Mouse (Mus musculus): ENCODE measurements around the gene Serpine1. TPM values are rescaled to one million over a fixed set of nuclear protein-coding genes. Genes with fewer than 3 reads are reported as not detected.

The Serpine1 gene
- polyA plus RNA-seq, 1 experiment: 9.6 TPM

DNA sequence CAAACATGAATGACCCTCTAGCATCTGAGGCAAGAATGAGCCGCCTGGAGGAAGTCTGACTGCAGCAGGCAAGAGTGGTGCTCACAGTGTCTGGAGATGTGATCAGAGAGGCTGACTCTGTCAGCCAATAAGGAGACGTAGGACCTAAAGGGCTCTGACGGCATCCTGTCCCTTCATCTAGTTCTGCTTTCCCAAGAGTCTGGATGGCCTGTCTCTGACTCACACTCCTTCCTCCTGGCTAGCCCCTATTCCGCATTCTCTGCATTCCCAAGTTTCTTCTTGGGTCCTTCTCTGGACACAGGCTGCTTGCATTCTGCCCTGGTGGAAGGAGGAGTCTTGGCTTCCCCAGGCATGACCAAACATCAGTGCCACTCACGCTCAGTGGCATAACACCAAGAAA is 7.8 kb upstream of the Serpine1 start:
- no peak overlapping the region for H3K4me3 ChIP-seq (ENCODE audit: insufficient read depth, low read depth, low read length)
- peak overlapping the region; percentile 82 for H3K27ac ChIP-seq (replicated peaks; ENCODE audit: low read depth, low read length)
- peaks cover 30% of the 10 kb centered on the region for H3K4me1 ChIP-seq (ENCODE audit: control insufficient read depth, insufficient read depth, insufficient read length, low read length)

- Histone ChIP-seq H3K27ac (replicated peaks; ENCODE audit: low read depth, low read length) (peak overlapping the region; percentile 15), H3K4me3 (ENCODE audit: insufficient read depth, low read depth, low read length) (no peak overlapping the region), H3K4me1 (ENCODE audit: control insufficient read depth, insufficient read depth, insufficient read length, low read length) (peaks cover 35% of the 10 kb centered on the region)
Measured at GRCm38 (mm10) chr5:137078616-137079015, 6.5 kb upstream of the Serpine1 start.

DNA sequence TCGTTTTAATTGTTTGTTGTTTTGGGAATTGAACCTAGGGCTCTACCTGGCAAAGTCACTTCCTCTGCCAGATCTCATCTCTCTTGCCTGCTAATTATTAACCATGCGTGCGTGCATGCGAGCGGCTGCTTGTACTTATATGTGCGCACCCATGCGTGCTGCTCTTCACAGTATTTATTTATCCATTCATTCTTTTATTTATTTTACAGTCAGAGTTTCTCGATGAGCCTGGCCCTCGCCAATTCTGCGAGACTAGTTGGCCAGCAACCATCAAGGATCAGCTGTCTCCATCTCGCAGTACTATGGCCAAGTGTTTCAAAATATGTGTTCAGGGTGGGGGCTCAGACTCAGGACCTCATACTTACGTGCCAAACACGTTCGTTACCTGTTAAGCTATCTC is 6.0 kb upstream of the Serpine1 start:
- H3K27ac ChIP-seq (replicated peaks; ENCODE audit: low read depth, low read length): 0 out of 2 replicates have a peak overlapping the region, but pooled peaks have one; percentile 12
- H3K4me1 ChIP-seq (ENCODE audit: control insufficient read depth, insufficient read depth, insufficient read length, low read length): peaks cover 38% of the 10 kb centered on the region
- H3K4me3 ChIP-seq (ENCODE audit: insufficient read depth, low read depth, low read length): no peak overlapping the region

GRCm38 (mm10) chr5:137077187-137077586 is 5.1 kb upstream of the Serpine1 start:
- Histone ChIP-seq H3K27ac (replicated peaks; ENCODE audit: low read depth, low read length) (peak overlapping the region; percentile 84), H3K4me1 (ENCODE audit: control insufficient read depth, insufficient read depth, insufficient read length, low read length) (peaks cover 39% of the 10 kb centered on the region), H3K4me3 (ENCODE audit: insufficient read depth, low read depth, low read length) (no peak overlapping the region)

- Histone ChIP-seq H3K4me1 (ENCODE audit: control insufficient read depth, insufficient read depth, insufficient read length, low read length) (peaks cover 39% of the 10 kb centered on the region), H3K4me3 (ENCODE audit: insufficient read depth, low read depth, low read length) (no peak overlapping the region), H3K27ac (replicated peaks; ENCODE audit: low read depth, low read length) (peak overlapping the region; percentile 95)
Measured at GRCm38 (mm10) chr5:137076191-137076930, 4.3 kb upstream of the Serpine1 start.

DNA sequence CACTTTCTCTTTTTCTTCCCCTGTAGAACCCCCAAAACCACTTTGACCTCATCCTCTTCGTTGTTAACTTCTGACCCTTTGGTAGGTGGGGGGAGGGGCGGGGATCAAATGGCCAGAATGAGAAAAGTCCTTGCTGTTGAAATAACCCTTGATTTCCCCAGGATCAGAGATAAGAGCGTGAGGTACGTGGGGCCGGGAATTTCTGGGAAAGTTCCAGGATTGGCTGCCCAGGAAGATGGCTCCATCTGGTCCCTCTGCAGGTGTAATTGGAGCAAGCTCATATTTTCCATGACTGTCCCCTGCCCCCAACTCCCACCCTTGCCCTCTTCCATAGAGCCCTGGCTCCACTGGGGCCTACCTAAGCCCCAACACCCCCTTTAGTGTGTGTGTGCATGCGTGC is 3.7 kb upstream of the Serpine1 start:
- H3K4me3 ChIP-seq (ENCODE audit: insufficient read depth, low read depth, low read length): no peak overlapping the region
- H3K27ac ChIP-seq (replicated peaks; ENCODE audit: low read depth, low read length): peak overlapping the region; percentile 95
- H3K4me1 ChIP-seq (ENCODE audit: control insufficient read depth, insufficient read depth, insufficient read length, low read length): peaks cover 39% of the 10 kb centered on the region

GRCm38 (mm10) chr5:137074191-137074651 is 2.2 kb upstream of the Serpine1 start:
- peaks cover 33% of the 10 kb centered on the region for H3K4me1 ChIP-seq (ENCODE audit: control insufficient read depth, insufficient read depth, insufficient read length, low read length)
- no peak overlapping the region for H3K4me3 ChIP-seq (ENCODE audit: insufficient read depth, low read depth, low read length)
- H3K27ac ChIP-seq (replicated peaks; ENCODE audit: low read depth, low read length): peak overlapping the region; percentile 64

DNA sequence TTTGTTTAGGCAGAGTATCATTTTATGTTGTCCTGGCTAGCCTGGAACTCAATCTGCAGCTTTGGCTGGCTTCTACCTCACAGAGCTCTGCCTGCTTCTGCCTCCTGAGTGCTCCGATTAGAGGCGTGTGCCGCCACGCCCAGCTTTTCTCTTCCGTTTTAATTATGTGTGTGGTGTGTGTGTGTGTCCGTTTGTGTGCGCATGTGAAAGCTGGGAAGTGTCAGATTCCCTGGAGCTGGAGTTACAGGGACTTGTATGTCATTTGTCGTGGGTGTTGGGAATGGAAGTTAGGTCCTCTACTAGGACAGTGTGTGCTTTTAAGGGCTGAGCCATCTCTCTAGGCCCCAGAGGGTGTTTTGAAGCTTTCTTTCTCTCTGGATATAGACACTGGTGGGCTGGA is 1.1 kb upstream of the Serpine1 start:
- H3K4me3 ChIP-seq (ENCODE audit: insufficient read depth, low read depth, low read length): no peak overlapping the region
- peaks cover 25% of the 10 kb centered on the region for H3K4me1 ChIP-seq (ENCODE audit: control insufficient read depth, insufficient read depth, insufficient read length, low read length)
- H3K27ac ChIP-seq (replicated peaks; ENCODE audit: low read depth, low read length): peak overlapping the region; percentile 91

GRCm38 (mm10) chr5:137070881-137071605 is 1.0 kb downstream of the Serpine1 start:
- Histone ChIP-seq H3K27ac (replicated peaks; ENCODE audit: low read depth, low read length) (no peak overlapping the region), H3K4me3 (ENCODE audit: insufficient read depth, low read depth, low read length) (peak overlapping the region; percentile 43; the same call in 1 of the 2 replicates), H3K4me1 (ENCODE audit: control insufficient read depth, insufficient read depth, insufficient read length, low read length) (peaks cover 15% of the 10 kb centered on the region)

DNA sequence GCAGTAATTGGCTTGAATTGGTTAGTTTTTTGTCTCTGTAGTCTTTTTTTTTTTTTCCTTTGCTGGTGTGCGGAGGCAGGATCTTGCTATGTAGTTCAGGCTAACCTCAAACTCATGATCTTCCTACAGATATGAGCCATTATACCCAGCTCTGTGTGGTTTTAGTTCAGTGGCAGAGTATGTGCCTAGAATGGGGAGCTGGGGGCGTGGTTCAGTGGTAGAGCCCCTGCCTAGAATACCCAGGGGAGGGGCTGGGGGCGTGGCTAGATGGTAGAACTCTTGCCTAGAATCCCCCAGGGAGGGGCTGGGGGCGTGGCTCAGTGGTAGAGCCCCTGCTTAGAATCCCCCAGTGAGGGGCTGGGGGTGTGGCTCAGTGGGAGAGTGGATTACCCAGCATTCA is 3.4 kb downstream of the Serpine1 start:
- H3K4me1 ChIP-seq (ENCODE audit: control insufficient read depth, insufficient read depth, insufficient read length, low read length): peaks cover 3% of the 10 kb centered on the region
- H3K4me3 ChIP-seq (ENCODE audit: insufficient read depth, low read depth, low read length): no peak overlapping the region
- no peak overlapping the region for H3K27ac ChIP-seq (replicated peaks; ENCODE audit: low read depth, low read length)

DNA sequence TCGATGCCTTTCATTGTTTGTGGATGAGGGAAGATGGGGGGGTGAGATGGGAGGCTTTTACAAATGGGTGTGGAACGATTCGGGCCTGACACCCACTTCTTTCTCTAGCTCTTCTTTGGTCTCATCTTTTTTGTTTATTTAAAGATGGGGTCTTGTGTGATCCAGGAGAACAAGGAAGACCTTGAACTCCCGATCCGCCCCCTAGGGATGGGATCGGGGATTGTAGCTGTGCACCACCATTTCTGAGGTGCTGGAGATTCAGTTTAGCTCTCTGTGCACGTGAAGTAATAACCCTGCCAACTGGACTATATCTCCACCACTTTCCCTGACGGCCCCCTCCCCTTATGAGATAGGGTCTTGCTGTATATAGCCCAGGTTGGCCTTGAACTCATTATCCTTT is 6.1 kb downstream of the Serpine1 start:
- Histone ChIP-seq H3K4me3 (ENCODE audit: insufficient read depth, low read depth, low read length) (no peak overlapping the region), H3K4me1 (ENCODE audit: control insufficient read depth, insufficient read depth, insufficient read length, low read length) (no peaks in the 10 kb centered on the region; the same call in 1 of the 2 replicates), H3K27ac (replicated peaks; ENCODE audit: low read depth, low read length) (no peak overlapping the region)

- H3K4me1 ChIP-seq (ENCODE audit: control insufficient read depth, insufficient read depth, insufficient read length, low read length): no peaks in the 10 kb centered on the region
- H3K27ac ChIP-seq (replicated peaks; ENCODE audit: low read depth, low read length): no peak overlapping the region
- no peak overlapping the region for H3K4me3 ChIP-seq (ENCODE audit: insufficient read depth, low read depth, low read length)
Measured at GRCm38 (mm10) chr5:137065454-137065853, 6.6 kb downstream of the Serpine1 start.

DNA sequence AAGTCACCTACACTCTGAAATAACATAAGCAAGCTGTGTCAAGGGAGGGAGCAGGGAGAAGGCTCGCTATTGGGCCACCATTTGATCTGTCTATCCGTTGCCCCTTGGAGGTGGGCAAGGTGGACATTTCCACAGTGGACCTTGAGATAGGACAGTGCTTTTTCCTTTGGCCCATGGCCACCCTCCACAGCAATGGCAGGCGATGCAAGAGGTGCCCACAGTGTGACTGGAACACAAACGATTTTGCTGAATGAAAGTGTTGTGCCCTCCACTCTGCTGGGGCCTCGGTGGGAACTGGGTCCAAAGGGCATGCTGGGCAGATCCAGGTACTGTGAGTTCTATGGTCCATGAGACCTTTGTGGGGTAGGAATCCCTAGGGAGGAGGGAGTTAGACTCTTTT is 9.5 kb downstream of the Serpine1 start:
- no peak overlapping the region for H3K27ac ChIP-seq (replicated peaks; ENCODE audit: low read depth, low read length)
- no peaks in the 10 kb centered on the region for H3K4me1 ChIP-seq (ENCODE audit: control insufficient read depth, insufficient read depth, insufficient read length, low read length)
- H3K4me3 ChIP-seq (ENCODE audit: insufficient read depth, low read depth, low read length): no peak overlapping the region

GRCm38 (mm10) chr5:137061809-137062481 is 10.1 kb downstream of the Serpine1 start:
- Histone ChIP-seq H3K4me3 (ENCODE audit: insufficient read depth, low read depth, low read length) (no peak overlapping the region), H3K4me1 (ENCODE audit: control insufficient read depth, insufficient read depth, insufficient read length, low read length) (no peaks in the 10 kb centered on the region), H3K27ac (replicated peaks; ENCODE audit: low read depth, low read length) (no peak overlapping the region)

DNA sequence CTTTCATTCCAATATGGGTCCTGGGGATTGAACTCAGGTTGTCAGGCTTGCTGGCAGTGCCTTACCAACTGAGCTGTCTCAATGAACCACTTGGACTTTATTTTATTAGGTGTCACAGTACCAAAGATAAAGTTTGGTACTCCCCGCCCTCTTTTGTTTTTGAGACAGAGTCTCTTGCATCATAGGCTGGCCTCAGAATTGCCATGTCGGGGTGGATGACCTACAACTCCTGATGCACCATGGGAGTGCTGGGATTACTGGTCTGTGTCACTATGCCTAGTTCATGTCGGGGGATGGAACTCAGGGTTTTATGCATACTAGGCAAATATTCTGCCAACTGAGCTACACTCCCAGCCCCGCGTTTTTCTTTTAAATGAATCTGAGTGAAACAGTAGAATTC is 17.2 kb downstream of the Serpine1 start:
- Histone ChIP-seq H3K27ac (replicated peaks; ENCODE audit: low read depth, low read length) (no peak overlapping the region), H3K4me3 (ENCODE audit: insufficient read depth, low read depth, low read length) (no peak overlapping the region)

More for the DNA sequence above, 17.2 kb downstream of the Serpine1 start:
- no peaks in the 10 kb centered on the region for H3K4me1 ChIP-seq (ENCODE audit: control insufficient read depth, insufficient read depth, insufficient read length, low read length)

Data from brown adipose tissue, adult 24 weeks (tissue).